In the genomic region with DNA sequence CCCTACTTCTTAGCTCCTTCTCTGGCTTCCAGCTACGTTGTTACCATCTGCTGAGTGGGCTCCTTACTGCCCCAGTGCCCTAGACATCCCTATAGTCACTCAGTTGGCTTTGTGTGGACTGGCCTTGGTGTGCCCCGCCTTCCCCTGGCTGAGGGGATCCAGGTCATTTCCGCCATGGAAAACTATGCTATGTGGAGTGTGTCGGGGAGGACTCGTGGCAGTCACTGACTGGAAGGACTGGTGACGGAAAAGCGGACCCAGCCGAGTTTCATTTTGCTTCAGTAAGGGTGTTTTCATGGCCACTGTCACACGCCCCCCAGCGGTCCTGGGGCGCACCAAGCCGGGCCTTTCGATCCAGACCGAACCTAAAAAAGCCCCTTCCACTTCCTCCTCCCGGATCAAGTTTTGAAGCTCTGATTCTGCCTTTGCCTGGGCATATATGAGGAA, we compare ENCODE assay signal across 8 mouse cellular contexts. TPM values are rescaled to one million over a fixed set of nuclear protein-coding genes. Genes with fewer than 3 reads are reported as not detected.
A peak's percentile ranks its signal among the peaks of the same experiment; 100 is the strongest.
DNase-seq lines count a peak whose midpoint lies in the region; ATAC-seq and TF ChIP-seq lines count a peak whose summit lies in the region.

No protein-coding gene starts in this region.

- H3K27ac ChIP-seq in embryonic facial prominence, embryonic 14.5 days (replicated peaks; ENCODE audit: low read depth, low read length) = peak overlapping the region; percentile 93
- H3K27ac ChIP-seq in heart, embryonic 11.5 days (ENCODE audit: low read depth, low read length) = peak overlapping the region; percentile 90
- H3K27ac ChIP-seq in liver, embryonic 13.5 days = peak overlapping the region; percentile 55
- H3K27ac ChIP-seq in stomach, embryonic 15.5 days = peak overlapping the region; percentile 78

- whole genome bisulfite sequencing in embryonic facial prominence, embryonic 14.5 days = 3% methylated on average over 15 of the region's 15 CpGs
- 3% methylated on average over 15 of the region's 15 CpGs for WGBS in heart, embryonic 11.5 days (ENCODE audit: insufficient replicate concordance)
- 2% methylated on average over 15 of the region's 15 CpGs for WGBS in liver, embryonic 13.5 days (ENCODE audit: insufficient replicate concordance)
- 5% methylated on average over 15 of the region's 15 CpGs for whole genome bisulfite sequencing in stomach, embryonic 15.5 days

- H3K36me3 ChIP-seq in C2C12 (ENCODE audit: control insufficient read depth, insufficient read depth) = no peaks in the 10 kb centered on the region
- no peaks in the 10 kb centered on the region for H3K36me3 ChIP-seq in embryonic facial prominence, embryonic 14.5 days (ENCODE audit: control insufficient read depth, insufficient read depth, low read length)
- H3K36me3 ChIP-seq in heart, embryonic 11.5 days (ENCODE audit: control insufficient read depth, insufficient read depth, low read length) = no peaks in the 10 kb centered on the region; the same call in 1 of the 2 replicates
- H3K36me3 ChIP-seq in liver, embryonic 13.5 days = no peaks in the 10 kb centered on the region
- H3K36me3 ChIP-seq in stomach, embryonic 15.5 days = no peaks in the 10 kb centered on the region

- no peaks in the 10 kb centered on the region for H3K9me3 ChIP-seq in embryonic facial prominence, embryonic 14.5 days (ENCODE audit: control insufficient read depth, low read length)
- H3K9me3 ChIP-seq in heart, embryonic 11.5 days (replicated peaks; ENCODE audit: control insufficient read depth, low read length) = no peaks in the 10 kb centered on the region
- H3K9me3 ChIP-seq in liver, embryonic 13.5 days (replicated peaks) = no peaks in the 10 kb centered on the region
- H3K9me3 ChIP-seq in stomach, embryonic 15.5 days = no peaks in the 10 kb centered on the region

- peaks cover 11% of the 10 kb centered on the region for H3K79me2 ChIP-seq in C2C12 (ENCODE audit: control insufficient read depth, insufficient read depth)

- ATAC-seq in embryonic facial prominence, embryonic 14.5 days (ENCODE audit: low read depth) = peak; percentile 41
- ATAC-seq in heart, embryonic 11.5 days (replicated peaks; ENCODE audit: insufficient number of reproducible peaks, low FRiP score, low TSS enrichment) = peak; percentile 48
- ATAC-seq in liver, embryonic 13.5 days (ENCODE audit: low read depth) = peak; percentile 60
- peak; percentile 75 for ATAC-seq in monocyte, adult 5-6 weeks (replicated peaks; ENCODE audit: insufficient number of reproducible peaks, low FRiP score, low TSS enrichment, poor library complexity, severe bottlenecking)
- ATAC-seq in stomach, embryonic 15.5 days (ENCODE audit: insufficient read depth, low FRiP score, low read depth) = peak; percentile 61

- H3K79me3 ChIP-seq in C2C12 (ENCODE audit: low read depth) = peaks cover 1% of the 10 kb centered on the region

- peak; percentile 82 for DNase-seq in adrenal gland, postnatal 14 days
- peak; percentile 72 for DNase-seq in embryonic facial prominence, embryonic 14.5 days (ENCODE audit: low spot score)
- DNase-seq in kidney, adult 8-10 months = peak; percentile 45 to 54
- peak; percentile 42 for DNase-seq in liver, embryonic 13.5 days

- H3K4me1 ChIP-seq in embryonic facial prominence, embryonic 14.5 days (ENCODE audit: control insufficient read depth, insufficient read depth, low read length) = peaks cover 44% of the 10 kb centered on the region
- H3K4me1 ChIP-seq in heart, embryonic 11.5 days (ENCODE audit: control insufficient read depth, insufficient read depth, low read length) = peaks cover 44% of the 10 kb centered on the region
- peaks cover 62% of the 10 kb centered on the region for H3K4me1 ChIP-seq in liver, embryonic 13.5 days (replicated peaks)
- H3K4me1 ChIP-seq in stomach, embryonic 15.5 days = peaks cover 45% of the 10 kb centered on the region

- no peaks in the 10 kb centered on the region for H3K27me3 ChIP-seq in C2C12 (ENCODE audit: control insufficient read depth, insufficient read depth, insufficient read length)
- no peaks in the 10 kb centered on the region for H3K27me3 ChIP-seq in embryonic facial prominence, embryonic 14.5 days (replicated peaks; ENCODE audit: control insufficient read depth, insufficient read depth, low read length)
- H3K27me3 ChIP-seq in heart, embryonic 11.5 days (ENCODE audit: control insufficient read depth, insufficient read depth, low read length) = no peaks in the 10 kb centered on the region
- no peaks in the 10 kb centered on the region for H3K27me3 ChIP-seq in liver, embryonic 13.5 days
- H3K27me3 ChIP-seq in stomach, embryonic 15.5 days (replicated peaks) = no peaks in the 10 kb centered on the region

- peak overlapping the region; percentile 85 for H3K4me2 ChIP-seq in embryonic facial prominence, embryonic 14.5 days (ENCODE audit: low read depth, low read length)
- peak overlapping the region; percentile 87 for H3K4me2 ChIP-seq in heart, embryonic 11.5 days
- H3K4me2 ChIP-seq in liver, embryonic 13.5 days = peak overlapping the region; percentile 91
- H3K4me2 ChIP-seq in stomach, embryonic 15.5 days = peak overlapping the region; percentile 83

- TF ChIP-seq CTCF in C2C12 (IDR thresholded peaks at IDR 0.05; ENCODE audit: control insufficient read depth, insufficient read depth, insufficient read length) = no peak

- H3K4me3 ChIP-seq in C2C12 (ENCODE audit: insufficient read depth, poor library complexity, severe bottlenecking) = peak overlapping the region; percentile 61
- peak overlapping the region; percentile 84 for H3K4me3 ChIP-seq in embryonic facial prominence, embryonic 14.5 days (ENCODE audit: low read depth, low read length)
- H3K4me3 ChIP-seq in heart, embryonic 11.5 days (ENCODE audit: low read depth, low read length) = peak overlapping the region; percentile 87
- H3K4me3 ChIP-seq in liver, embryonic 13.5 days (replicated peaks) = peak overlapping the region; percentile 76
- peak overlapping the region; percentile 61 for H3K4me3 ChIP-seq in stomach, embryonic 15.5 days (replicated peaks)

- peak overlapping the region; percentile 0 for H3ac ChIP-seq in C2C12 (ENCODE audit: control insufficient read depth, insufficient read length, low read depth)

- H3K9ac ChIP-seq in embryonic facial prominence, embryonic 14.5 days (ENCODE audit: low read depth, low read length) = peak overlapping the region; percentile 83
- peak overlapping the region; percentile 84 for H3K9ac ChIP-seq in heart, embryonic 11.5 days (ENCODE audit: low read depth, low read length)
- H3K9ac ChIP-seq in liver, embryonic 13.5 days = peak overlapping the region; percentile 75
- H3K9ac ChIP-seq in stomach, embryonic 15.5 days = peak overlapping the region; percentile 46

TF ChIP-seq in C2C12, 6 proteins besides CTCF, POLR2A, EP300 and RAD21:
- no peak for TF ChIP-seq USF1 (IDR thresholded peaks at IDR 0.05; ENCODE audit: low read depth)
- no peak for TF ChIP-seq CEBPB (IDR thresholded peaks at IDR 0.05; ENCODE audit: low read depth)
- no peak for TF ChIP-seq FOSL1 (IDR thresholded peaks at IDR 0.05; ENCODE audit: insufficient read depth, low read length, poor library complexity, severe bottlenecking)
- TF ChIP-seq MYOD1 (IDR thresholded peaks at IDR 0.05; ENCODE audit: control insufficient read depth, insufficient read length, low read depth) = no peak
- no peak for TF ChIP-seq MAX (IDR thresholded peaks at IDR 0.05)
- no peak for TF ChIP-seq MYOG (IDR thresholded peaks at IDR 0.05; ENCODE audit: control insufficient read depth, extremely low read depth, insufficient read length)
TF ChIP-seq in C2C12: peak in this region for 0.

RNA-seq across cellular contexts. Expression of gene Itm2c, which starts 1.3 kb away (rescaled TPM):
- polyA plus RNA-seq in C2C12 (2012; fragmentation: generic; extraction: Trizol) = 60.7 TPM
- total RNA-seq in adrenal gland, postnatal 14 days (2021) = 329 and 361 TPM in 2 replicates
- 158 and 177 TPM in 2 replicates for polyA plus RNA-seq in embryonic facial prominence, embryonic 14.5 days (2014; fragmentation: Nextera tagmentation; extraction: Ambion mirVana)
- polyA plus RNA-seq in heart, embryonic 11.5 days (2014; fragmentation: Nextera tagmentation; extraction: Ambion mirVana) = 146 and 150 TPM in 2 replicates
- polyA plus RNA-seq in liver, embryonic 13.5 days (2015; fragmentation: Nextera tagmentation; extraction: Ambion mirVana) = 38.3 and 39.7 TPM in 2 replicates
- 94.7 to 124 TPM (median 121 TPM) in 3 replicates for total RNA-seq in monocyte, adult 5-6 weeks (2017)
- polyA plus RNA-seq in stomach, embryonic 15.5 days (2015; fragmentation: Nextera tagmentation; extraction: Ambion mirVana) = 165 and 178 TPM in 2 replicates

RNA-seq across cellular contexts. Expression of gene 4933407L21Rik, which starts 32.9 kb away (rescaled TPM):
- polyA plus RNA-seq in C2C12 (2012; fragmentation: generic; extraction: Trizol) = not detected
- 0.15 TPM in 1 of 2 replicates, not detected in the other for total RNA-seq in adrenal gland, postnatal 14 days (2021)
- polyA plus RNA-seq in embryonic facial prominence, embryonic 14.5 days (2014; fragmentation: Nextera tagmentation; extraction: Ambion mirVana) = 0.43 and 0.54 TPM in 2 replicates
- polyA plus RNA-seq in heart, embryonic 11.5 days (2014; fragmentation: Nextera tagmentation; extraction: Ambion mirVana) = not detected in 2 replicates
- polyA plus RNA-seq in liver, embryonic 13.5 days (2015; fragmentation: Nextera tagmentation; extraction: Ambion mirVana) = not detected in 2 replicates
- not detected in 3 replicates for total RNA-seq in monocyte, adult 5-6 weeks (2017)
- polyA plus RNA-seq in stomach, embryonic 15.5 days (2015; fragmentation: Nextera tagmentation; extraction: Ambion mirVana) = 0.39 and 0.58 TPM in 2 replicates

Comparison
In these comparisons a context has a peak if more than half of its experiments do, and no peak if none do; other contexts are left out.
1. Peak in every context shown above with its lines: DNase-seq, ATAC-seq, H3K4me3 ChIP-seq and H3K27ac ChIP-seq.